Mouse (Mus musculus) regulatory T cell (primary cell): ENCODE measurements around the gene Ppp1r10.

Experiments
- in situ Hi-C: fragments of 300-600 bp; cut with MboI, MseI; formaldehyde crosslinking; loops from one replicate; pipeline ENCODE4 v1.15.1; 2025; ENCODE audit warnings: high pct_unique_total_duplicates

The Ppp1r10 gene

GRCm38 (mm10) chr17:35981776-35982175 is 65.5 kb downstream of the Ppp1r10 start:
- in situ Hi-C loops, result loop anchor here (25.0 kb wide), 1 partner anchor 981 kb away; the partner anchor contains the start of genes Ppp1r11, Znrd1 and Znrd1as
